Mouse (Mus musculus) ES-E14 (cell line): ENCODE measurements around the gene Odf3l1.

Experiments used
- HCFC1 ChIP-seq: IDR thresholded peaks from 2 replicates; pipeline ENCODE4 v1.6.1; 2012; ENCODE audit warnings: low read length, inconsistent platforms, borderline replicate concordance; ENCODE audit not compliant: insufficient read depth
- MAFK ChIP-seq: IDR thresholded peaks from 2 replicates; pipeline ENCODE4 v1.6.1; 2014; ENCODE audit warnings: mild to moderate bottlenecking, low read depth, low read length, inconsistent platforms; ENCODE audit not compliant: insufficient read depth
- ZC3H11A ChIP-seq: IDR thresholded peaks from 2 replicates; pipeline ENCODE4 v1.6.1; 2012; ENCODE audit warnings: low read depth, mild to moderate bottlenecking, inconsistent platforms, low read length, borderline replicate concordance
- ZNF384 ChIP-seq: IDR thresholded peaks from 2 replicates; pipeline ENCODE4 v1.6.1; 2012; ENCODE audit warnings: low read depth, low read length, inconsistent platforms

DNA sequence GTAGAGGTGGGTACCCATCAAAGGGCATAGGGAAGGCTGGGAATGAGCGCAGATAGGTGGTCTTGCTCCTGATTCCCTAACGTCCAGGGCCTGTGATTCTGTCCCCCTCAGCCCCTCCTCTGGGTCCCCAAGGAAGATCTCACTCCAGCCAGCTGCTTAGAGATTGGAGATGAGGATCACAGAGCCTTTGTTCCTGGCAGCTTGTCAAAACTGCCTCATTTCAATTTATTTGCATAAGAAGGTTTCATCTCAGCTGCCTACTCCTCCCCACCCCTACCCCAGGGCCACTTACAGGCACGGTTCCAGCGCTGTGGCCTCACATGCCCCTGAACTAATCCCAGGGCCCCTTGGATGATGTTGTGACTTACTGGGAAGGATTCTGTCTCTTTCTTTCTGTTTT is 34.3 kb downstream of the Odf3l1 start:
- no peak for TF ChIP-seq MAFK
- TF ChIP-seq ZNF384, result no peak
- TF ChIP-seq ZC3H11A, result no peak
- no peak for TF ChIP-seq HCFC1
